ENCODE assay signal across 16 mouse cellular contexts in the genomic region with DNA sequence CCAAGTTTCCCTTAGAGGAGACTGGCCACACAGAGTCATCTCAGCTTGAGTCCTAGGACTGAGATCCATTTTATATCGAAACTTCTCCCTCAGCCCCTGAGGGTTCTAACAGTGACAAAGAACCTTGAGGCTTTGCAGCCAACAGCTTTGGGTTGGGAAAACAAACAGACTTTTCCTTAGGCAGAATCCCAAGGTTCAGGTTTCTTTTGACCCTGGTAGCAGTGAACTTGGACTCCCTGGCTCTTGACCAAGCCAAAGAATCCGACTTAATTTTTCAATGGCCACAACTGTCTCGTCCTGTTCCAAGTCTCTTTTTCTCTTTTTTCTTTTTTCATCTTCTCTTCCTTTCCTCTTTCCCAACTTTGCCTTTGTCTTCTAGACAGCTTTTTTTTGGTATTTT.
DNase-seq lines count a peak whose midpoint lies in the region; ATAC-seq and TF ChIP-seq lines count a peak whose summit lies in the region.
"Had no signal": no experiment of that assay in that cellular context is flagged by ENCODE, and none has a peak within 500 bp of the region (broad histone marks: within the 10 kb centered on the region; RNA-seq: fewer than 3 reads in every experiment).

No protein-coding gene starts in this region.

- no peak for TF ChIP-seq CTCF in lung, postnatal 0 days (IDR thresholded peaks at IDR 0.05)
- TF ChIP-seq CTCF in kidney, postnatal 0 days (IDR thresholded peaks at IDR 0.05; ENCODE audit: low read depth), result no peak

- no peaks in the 10 kb centered on the region for H3K27me3 ChIP-seq in heart, embryonic 11.5 days (ENCODE audit: control insufficient read depth, insufficient read depth, low read length)
- H3K27me3 ChIP-seq in lung, postnatal 0 days (replicated peaks; ENCODE audit: insufficient read depth, low read length), result no peaks in the 10 kb centered on the region
- no peaks in the 10 kb centered on the region for H3K27me3 ChIP-seq in kidney, postnatal 0 days (ENCODE audit: insufficient read depth, low read length)
- H3K27me3 ChIP-seq in hindbrain, embryonic 13.5 days, result no peaks in the 10 kb centered on the region
- H3K27me3 ChIP-seq: neural tube, embryonic 12.5 days had no signal

- TF ChIP-seq EP300 in lung, postnatal 0 days (IDR thresholded peaks at IDR 0.05), result no peak

- ATAC-seq in heart, embryonic 11.5 days (replicated peaks; ENCODE audit: insufficient number of reproducible peaks, low FRiP score, low TSS enrichment), result no peak
- no peak for ATAC-seq in lung, postnatal 0 days
- no peak for ATAC-seq in kidney, postnatal 0 days (replicated peaks; ENCODE audit: low FRiP score, low read depth)
- no peak for ATAC-seq in hindbrain, embryonic 13.5 days (ENCODE audit: low FRiP score)
- ATAC-seq: forebrain, postnatal 0 days had no signal

- no peaks in the 10 kb centered on the region for H3K9me3 ChIP-seq in heart, embryonic 11.5 days (replicated peaks; ENCODE audit: control insufficient read depth, low read length)
- no peaks in the 10 kb centered on the region for H3K9me3 ChIP-seq in lung, postnatal 0 days (ENCODE audit: low read length)
- H3K9me3 ChIP-seq in kidney, postnatal 0 days (replicated peaks; ENCODE audit: low read length), result no peaks in the 10 kb centered on the region
- H3K9me3 ChIP-seq in hindbrain, embryonic 13.5 days, result no peaks in the 10 kb centered on the region
- H3K9me3 ChIP-seq: forebrain, embryonic 10.5 days; midbrain, embryonic 10.5 days; neural tube, embryonic 12.5 days had no signal

- no peaks in the 10 kb centered on the region for H3K4me1 ChIP-seq in heart, embryonic 11.5 days (ENCODE audit: control insufficient read depth, insufficient read depth, low read length)
- H3K4me1 ChIP-seq in lung, postnatal 0 days (ENCODE audit: insufficient read depth, low read depth, low read length), result 0 out of 2 replicates have a peak, but pooled peaks cover 5% of the 10 kb centered on the region
- H3K4me1 ChIP-seq in kidney, postnatal 0 days (replicated peaks; ENCODE audit: insufficient read depth, low read length), result no peaks in the 10 kb centered on the region
- no peaks in the 10 kb centered on the region for H3K4me1 ChIP-seq in hindbrain, embryonic 13.5 days (replicated peaks)
- H3K4me1 ChIP-seq: forebrain, embryonic 10.5 days; midbrain, embryonic 10.5 days; neural tube, embryonic 12.5 days had no signal

- DNase-seq in heart, postnatal 10 days, result peak; percentile 12 to 17
- peak; percentile 18 for DNase-seq in lung, postnatal 10 days
- DNase-seq in lung, postnatal 0 days (ENCODE audit: low spot score), result no peak
- DNase-seq in kidney, postnatal 0 days (ENCODE audit: low spot score), result peak; percentile 53
- DNase-seq in kidney, postnatal 4 days, result peak; percentile 34 to 59
- DNase-seq: forebrain, postnatal 0 days; layer of hippocampus, adult 9-11 months; spleen, adult 18-20 months; thymus, postnatal 25 days had no signal

- WGBS in heart, embryonic 11.5 days (ENCODE audit: insufficient replicate concordance), result 78% methylated on average over 3 of the region's 3 CpGs
- WGBS in lung, postnatal 0 days, result 43% methylated on average over 3 of the region's 3 CpGs
- WGBS in kidney, postnatal 0 days, result 40% methylated on average over 3 of the region's 3 CpGs
- 83% methylated on average over 3 of the region's 3 CpGs for WGBS in hindbrain, embryonic 13.5 days

- no peak overlapping the region for H3K27ac ChIP-seq in heart, embryonic 11.5 days (ENCODE audit: low read depth, low read length)
- no peak overlapping the region for H3K27ac ChIP-seq in lung, postnatal 0 days (ENCODE audit: low read length)
- no peak overlapping the region for H3K27ac ChIP-seq in kidney, postnatal 0 days
- H3K27ac ChIP-seq in hindbrain, embryonic 13.5 days, result no peak overlapping the region
- H3K27ac ChIP-seq: forebrain, embryonic 10.5 days; heart, adult 2 months; midbrain, embryonic 10.5 days; neural tube, embryonic 12.5 days had no signal

- no peak overlapping the region for H3K4me3 ChIP-seq in heart, embryonic 11.5 days (ENCODE audit: low read depth, low read length)
- no peak overlapping the region for H3K4me3 ChIP-seq in lung, postnatal 0 days (ENCODE audit: low read depth, low read length)
- no peak overlapping the region for H3K4me3 ChIP-seq in kidney, postnatal 0 days (replicated peaks; ENCODE audit: low read depth, low read length)
- no peak overlapping the region for H3K4me3 ChIP-seq in hindbrain, embryonic 13.5 days
- H3K4me3 ChIP-seq: forebrain, embryonic 10.5 days; heart, adult 2 months; midbrain, embryonic 10.5 days; neural tube, embryonic 12.5 days had no signal

- intact Hi-C loops in heart, postnatal 10 days (cut with DNase I), result no loop called here

- H3K9ac ChIP-seq in heart, embryonic 11.5 days (ENCODE audit: low read depth, low read length), result no peak overlapping the region
- H3K9ac ChIP-seq in lung, postnatal 0 days (replicated peaks; ENCODE audit: low read depth), result no peak overlapping the region
- H3K9ac ChIP-seq in kidney, postnatal 0 days (ENCODE audit: low read depth, low read length), result no peak overlapping the region
- no peak overlapping the region for H3K9ac ChIP-seq in hindbrain, embryonic 13.5 days
- H3K9ac ChIP-seq: forebrain, postnatal 0 days; neural tube, embryonic 12.5 days had no signal

- no peaks in the 10 kb centered on the region for H3K36me3 ChIP-seq in heart, embryonic 11.5 days (ENCODE audit: control insufficient read depth, insufficient read depth, low read length)
- no peaks in the 10 kb centered on the region for H3K36me3 ChIP-seq in lung, postnatal 0 days (ENCODE audit: insufficient read depth, low read length)
- no peaks in the 10 kb centered on the region for H3K36me3 ChIP-seq in kidney, postnatal 0 days (ENCODE audit: insufficient read depth, low read length)
- no peaks in the 10 kb centered on the region for H3K36me3 ChIP-seq in hindbrain, embryonic 13.5 days
- H3K36me3 ChIP-seq: forebrain, embryonic 10.5 days; midbrain, embryonic 10.5 days; neural tube, embryonic 12.5 days had no signal

- no peak overlapping the region for H3K4me2 ChIP-seq in heart, embryonic 11.5 days
- H3K4me2 ChIP-seq in lung, postnatal 0 days (replicated peaks; ENCODE audit: low read depth, low read length), result no peak overlapping the region
- H3K4me2 ChIP-seq in kidney, postnatal 0 days (ENCODE audit: low read length), result no peak overlapping the region
- no peak overlapping the region for H3K4me2 ChIP-seq in hindbrain, embryonic 13.5 days
- H3K4me2 ChIP-seq: liver, embryonic 11.5 days; neural tube, embryonic 12.5 days had no signal
